In genomic region chr6:40418386-40418785, GRCm38 (mm10) we compare ENCODE assay signal across 26 mouse cellular contexts. TPM values are rescaled to one million over a fixed set of nuclear protein-coding genes. Genes with fewer than 3 reads are reported as not detected.
DNase-seq lines count a peak whose midpoint lies in the region; ATAC-seq and TF ChIP-seq lines count a peak whose summit lies in the region.
"Had no signal": no experiment of that assay in that cellular context is flagged by ENCODE, and none has a peak within 500 bp of the region (broad histone marks: within the 10 kb centered on the region; RNA-seq: fewer than 3 reads in every experiment).

No protein-coding gene starts in this region.

- no peaks in the 10 kb centered on the region for H3K9me3 ChIP-seq in midbrain, postnatal 0 days (ENCODE audit: low read length)
- no peaks in the 10 kb centered on the region for H3K9me3 ChIP-seq in midbrain, embryonic 16.5 days (replicated peaks; ENCODE audit: control insufficient read depth, low read length, poor library complexity, severe bottlenecking)
- H3K9me3 ChIP-seq: embryonic facial prominence, embryonic 13.5 days; embryonic facial prominence, embryonic 15.5 days; forebrain, embryonic 10.5 days; forebrain, embryonic 12.5 days had no signal

- intact Hi-C loops in heart, adult 2 months (cut with DNase I), result no loop called here
- intact Hi-C loops in left cerebral cortex, postnatal 4 days (cut with DNase I), result no loop called here
- intact Hi-C loops in left cerebral cortex, adult 2 months (cut with DNase I), result no loop called here

- no peaks in the 10 kb centered on the region for H3K27me3 ChIP-seq in heart, adult 2 months (ENCODE audit: control insufficient read depth, insufficient read depth, low read length)
- no peaks in the 10 kb centered on the region for H3K27me3 ChIP-seq in midbrain, postnatal 0 days (ENCODE audit: insufficient read depth, low read length)
- no peaks in the 10 kb centered on the region for H3K27me3 ChIP-seq in midbrain, embryonic 16.5 days (ENCODE audit: control insufficient read depth, insufficient read depth, low read depth, low read length)
- H3K27me3 ChIP-seq: embryonic facial prominence, embryonic 13.5 days; embryonic facial prominence, embryonic 15.5 days; forebrain, embryonic 12.5 days had no signal

- no peaks in the 10 kb centered on the region for H3K4me1 ChIP-seq in heart, adult 2 months (ENCODE audit: control insufficient read depth, insufficient read depth, low read length)
- H3K4me1 ChIP-seq in midbrain, postnatal 0 days (ENCODE audit: insufficient read depth, low read length), result no peaks in the 10 kb centered on the region
- no peaks in the 10 kb centered on the region for H3K4me1 ChIP-seq in midbrain, embryonic 16.5 days (ENCODE audit: control insufficient read depth, insufficient read depth, low read length)
- H3K4me1 ChIP-seq: embryonic facial prominence, embryonic 13.5 days; embryonic facial prominence, embryonic 15.5 days; forebrain, embryonic 10.5 days; forebrain, embryonic 12.5 days had no signal

- DNase-seq in cerebellum, adult 9-11 months, result peak; percentile 52
- DNase-seq in cerebellum, postnatal 4 days (ENCODE audit: low spot score in 2 of 2), result no peak
- DNase-seq in heart, adult 11 months, result peak; percentile 50
- no peak for DNase-seq in heart, adult 2 months
- DNase-seq in left cerebral cortex, postnatal 4 days, result peak; percentile 51
- no peak for DNase-seq in left cerebral cortex, adult 2 months (ENCODE audit: extremely low spot score in 1 of 2, low spot score in 2 of 2)
- DNase-seq in midbrain, postnatal 0 days (ENCODE audit: low spot score), result peak; percentile 19
- DNase-seq: adrenal gland, adult 2 months; adrenal gland, postnatal 10 days; adrenal gland, postnatal 25 days; cerebellum, adult 11 months; embryo, embryonic 11 days had no signal

- H3K27ac ChIP-seq in heart, adult 2 months, result no peak overlapping the region
- no peak overlapping the region for H3K27ac ChIP-seq in left cerebral cortex, adult 2 months
- H3K27ac ChIP-seq in midbrain, postnatal 0 days (ENCODE audit: low read depth, low read length), result no peak overlapping the region
- H3K27ac ChIP-seq in midbrain, embryonic 16.5 days (ENCODE audit: low read length), result no peak overlapping the region
- H3K27ac ChIP-seq: embryonic facial prominence, embryonic 13.5 days; embryonic facial prominence, embryonic 15.5 days; forebrain, embryonic 10.5 days; forebrain, embryonic 12.5 days had no signal

- no peaks in the 10 kb centered on the region for H3K36me3 ChIP-seq in heart, adult 2 months (ENCODE audit: control insufficient read depth, insufficient read depth, low read length)
- H3K36me3 ChIP-seq in midbrain, postnatal 0 days (ENCODE audit: insufficient read depth, low read length), result peaks cover 5% of the 10 kb centered on the region; the same call in 1 of the 2 replicates
- 0 out of 2 replicates have a peak, but pooled peaks cover 7% of the 10 kb centered on the region for H3K36me3 ChIP-seq in midbrain, embryonic 16.5 days (ENCODE audit: control insufficient read depth, insufficient read depth, low read length)
- H3K36me3 ChIP-seq: embryonic facial prominence, embryonic 15.5 days had no signal

- TF ChIP-seq CTCF in heart, adult 2 months (IDR thresholded peaks at IDR 0.05), result no peak
- TF ChIP-seq CTCF in left cerebral cortex, adult 2 months (IDR thresholded peaks at IDR 0.05), result no peak
- no peak for TF ChIP-seq CTCF in midbrain, postnatal 0 days (IDR thresholded peaks at IDR 0.05)

- WGBS in heart, adult 2 months, result 93% methylated on average over 4 of the region's 4 CpGs
- WGBS in midbrain, postnatal 0 days, result 88% methylated on average over 4 of the region's 4 CpGs
- WGBS in midbrain, embryonic 16.5 days, result 90% methylated on average over 4 of the region's 4 CpGs

- TF ChIP-seq EP300 in heart, adult 2 months (IDR thresholded peaks at IDR 0.05; ENCODE audit: insufficient read depth, low read depth, low read length), result no peak

- H3K9ac ChIP-seq in heart, adult 2 months (ENCODE audit: low read depth, low read length), result no peak overlapping the region
- no peak overlapping the region for H3K9ac ChIP-seq in midbrain, postnatal 0 days (replicated peaks; ENCODE audit: low read length, poor library complexity, severe bottlenecking)
- H3K9ac ChIP-seq in midbrain, embryonic 16.5 days (ENCODE audit: low read depth, low read length), result no peak overlapping the region
- H3K9ac ChIP-seq: embryonic facial prominence, embryonic 13.5 days; embryonic facial prominence, embryonic 15.5 days; forebrain, embryonic 12.5 days had no signal

- H3K4me3 ChIP-seq in heart, adult 2 months, result no peak overlapping the region
- no peak overlapping the region for H3K4me3 ChIP-seq in left cerebral cortex, adult 2 months
- no peak overlapping the region for H3K4me3 ChIP-seq in midbrain, postnatal 0 days (ENCODE audit: low read depth, low read length)
- H3K4me3 ChIP-seq in midbrain, embryonic 16.5 days (ENCODE audit: low read depth, low read length), result no peak overlapping the region
- H3K4me3 ChIP-seq: embryonic facial prominence, embryonic 13.5 days; embryonic facial prominence, embryonic 15.5 days; erythroblast, embryonic 14.5 days; forebrain, embryonic 10.5 days; forebrain, embryonic 12.5 days had no signal

- no peak for ATAC-seq in midbrain, postnatal 0 days (ENCODE audit: low FRiP score)
- ATAC-seq in midbrain, embryonic 16.5 days, result no peak
- ATAC-seq: forebrain, embryonic 14.5 days; forebrain, embryonic 16.5 days had no signal

- TF ChIP-seq POLR2A in heart, adult 2 months (IDR thresholded peaks at IDR 0.05; ENCODE audit: insufficient read depth, low read depth, low read length), result no peak

- H3K4me2 ChIP-seq in midbrain, postnatal 0 days (ENCODE audit: low read depth, low read length, poor library complexity, severe bottlenecking), result no peak overlapping the region
- no peak overlapping the region for H3K4me2 ChIP-seq in midbrain, embryonic 16.5 days (ENCODE audit: low read length)
- H3K4me2 ChIP-seq: embryonic facial prominence, embryonic 13.5 days; embryonic facial prominence, embryonic 15.5 days; forebrain, embryonic 12.5 days had no signal

- no peaks in the 10 kb centered on the region for H3K79me2 ChIP-seq in heart, adult 2 months (replicated peaks; ENCODE audit: control insufficient read depth, insufficient read depth, low read length)

RNA-seq across cellular contexts. Expression of gene E330009J07Rik, which starts 17.5 kb away (rescaled TPM):
- 1 to 10 TPM; 2.5 to 4.5 TPM for total RNA-seq in heart, adult 2 months (2021)
- polyA plus RNA-seq in heart, adult 2 months (2012; rRNA removed), result 1.7 and 3.5 TPM in 2 replicates
- 10 to 100 TPM; 26.5 to 27.7 TPM for total RNA-seq in left cerebral cortex, postnatal 4 days (2021)
- total RNA-seq in left cerebral cortex, adult 2 months (2021), result 10 to 100 TPM; 57.2 to 65.2 TPM
- total RNA-seq in midbrain, postnatal 0 days (2014; rRNA removed), result 20.0 and 23.6 TPM in 2 replicates
- 6.7 and 7.8 TPM in 2 replicates for polyA plus RNA-seq in midbrain, postnatal 0 days (2015; fragmentation: Nextera tagmentation; extraction: Ambion mirVana)
- polyA plus RNA-seq in midbrain, embryonic 16.5 days (2015; fragmentation: Nextera tagmentation; extraction: Ambion mirVana), result 12.9 and 13.8 TPM in 2 replicates
- polyA plus RNA-seq: erythroblast, embryonic 14.5 days had no signal

RNA-seq across cellular contexts. Expression of gene Wee2, which starts 20.5 kb away (rescaled TPM):
- total RNA-seq in heart, adult 2 months (2021), result not detected
- polyA plus RNA-seq in heart, adult 2 months (2012; rRNA removed), result not detected in 2 replicates
- total RNA-seq in left cerebral cortex, postnatal 4 days (2021), result not detected
- total RNA-seq in left cerebral cortex, adult 2 months (2021), result under 1 TPM in 1 of 2 experiments, not detected in 1; 0.41 TPM
- 0.16 and 0.38 TPM in 2 replicates for total RNA-seq in midbrain, postnatal 0 days (2014; rRNA removed)
- polyA plus RNA-seq in midbrain, postnatal 0 days (2015; fragmentation: Nextera tagmentation; extraction: Ambion mirVana), result 0.14 TPM in 1 of 2 replicates, not detected in the other
- polyA plus RNA-seq in midbrain, embryonic 16.5 days (2015; fragmentation: Nextera tagmentation; extraction: Ambion mirVana), result 0.10 and 0.21 TPM in 2 replicates
- total RNA-seq: adrenal gland, adult 2 months; adrenal gland, postnatal 10 days; adrenal gland, postnatal 25 days; adrenal gland, postnatal 4 days; common myeloid progenitor, adult 5-6 weeks; ES-E14; MEL had no signal
- polyA plus RNA-seq: adrenal gland, adult 2 months; C2C12; embryonic facial prominence, embryonic 11.5 days; embryonic facial prominence, embryonic 13.5 days; embryonic facial prominence, embryonic 15.5 days; erythroblast, embryonic 14.5 days had no signal

RNA-seq across cellular contexts. Expression of gene Ssbp1, which starts 52.8 kb away (rescaled TPM):
- total RNA-seq in heart, adult 2 months (2021), result 10 to 100 TPM; 32.0 to 36.5 TPM
- 12.7 and 18.3 TPM in 2 replicates for polyA plus RNA-seq in heart, adult 2 months (2012; rRNA removed)
- 10 to 100 TPM; 38.1 to 38.2 TPM for total RNA-seq in left cerebral cortex, postnatal 4 days (2021)
- total RNA-seq in left cerebral cortex, adult 2 months (2021), result 10 to 100 TPM; 30.2 to 30.9 TPM
- total RNA-seq in midbrain, postnatal 0 days (2014; rRNA removed), result 14.9 and 18.6 TPM in 2 replicates
- polyA plus RNA-seq in midbrain, postnatal 0 days (2015; fragmentation: Nextera tagmentation; extraction: Ambion mirVana), result 71.7 and 73.7 TPM in 2 replicates
- polyA plus RNA-seq in midbrain, embryonic 16.5 days (2015; fragmentation: Nextera tagmentation; extraction: Ambion mirVana), result 96.8 and 110 TPM in 2 replicates

Comparison
In these comparisons a context has a peak if more than half of its experiments do, and no peak if none do; other contexts are left out.
1. DNase-seq: peak in cerebellum, adult 9-11 months (single experiment), heart, adult 11 months (single experiment), left cerebral cortex, postnatal 4 days (single experiment) and midbrain, postnatal 0 days (single experiment); none in cerebellum, postnatal 4 days (0 of 2), heart, adult 2 months (0 of 2) and left cerebral cortex, adult 2 months (0 of 2).